Mouse (Mus musculus) kidney, embryonic 14.5 days (tissue): ENCODE measurements around the gene Macrod2. TPM values are rescaled to one million over a fixed set of nuclear protein-coding genes. Genes with fewer than 3 reads are reported as not detected.
A peak's percentile ranks its signal among the peaks of the same experiment; 100 is the strongest.

Experiments used
- ATAC-seq: fragments of 200-750 bp; cut with Nextera tagmentation; 2 replicates; pipeline ENCODE4 v1.8.0; 2017; ENCODE audit warnings: moderate number of reproducible peaks, mild to moderate bottlenecking, moderate TSS enrichment, moderate library complexity; ENCODE audit not compliant: low FRiP score, low TSS enrichment
- H3K27ac ChIP-seq: fragments of 300-500 bp; sonication (generic); 2 replicates; pipeline ENCODE4 v1.5.1; 2014; ENCODE audit warnings: low read depth, mild to moderate bottlenecking, low read length, moderate library complexity, mixed read lengths
- H3K27me3 ChIP-seq: fragments of 300-500 bp; sonication (generic); 2 replicates; pipeline ENCODE4 v1.6.1; 2014; ENCODE audit warnings: mild to moderate bottlenecking, low read length; ENCODE audit not compliant: control insufficient read depth, insufficient read depth
- H3K36me3 ChIP-seq: fragments of 300-500 bp; sonication (generic); 2 replicates; pipeline ENCODE4 v1.6.1; 2014; ENCODE audit warnings: low read length, mixed read lengths; ENCODE audit not compliant: control insufficient read depth, insufficient read depth
- H3K4me1 ChIP-seq: fragments of 300-500 bp; sonication (generic); 2 replicates; pipeline ENCODE4 v1.6.1; 2014; ENCODE audit warnings: low read length, mixed read lengths; ENCODE audit not compliant: control insufficient read depth, insufficient read depth
- H3K4me2 ChIP-seq: fragments of 300-500 bp; sonication (generic); replicated peaks from 2 replicates; pipeline ENCODE4 v1.6.1; 2014; ENCODE audit warnings: low read depth, mild to moderate bottlenecking, low read length
- H3K4me3 ChIP-seq: fragments of 300-500 bp; sonication (generic); 2 replicates; pipeline ENCODE4 v1.5.1; 2014; ENCODE audit warnings: mild to moderate bottlenecking, low read length
- H3K9ac ChIP-seq: fragments of 300-500 bp; sonication (generic); 2 replicates; pipeline ENCODE4 v1.6.1; 2014; ENCODE audit warnings: low read depth, mild to moderate bottlenecking, low read length, moderate library complexity
- H3K9me3 ChIP-seq: fragments of 300-500 bp; sonication (generic); 2 replicates; pipeline ENCODE4 v1.6.1; 2016; ENCODE audit warnings: low read length; ENCODE audit not compliant: control insufficient read depth
- WGBS: fragments of 180-500 bp; shearing (Covaris S2); extraction: QIAGEN DNeasy Blood & Tissue Kit; methylation state at CpG from one replicate; pipeline ENCODE4 v1.1.7; 2014; 5-methylcytosine and 5-hydroxymethylcytosine counted together
- polyA plus RNA-seq: library from polyadenylated mRNA; unstranded; fragments of >200 nt; fragmentation: Nextera tagmentation; extraction: Ambion mirVana; gene quantifications from 2 replicates; pipeline ENCODE4 v1.2.1, GENCODE M21; 2014

Gene Macrod2
- polyA plus RNA-seq, 1 experiment from 2014 or later: 22.2 TPM

DNA sequence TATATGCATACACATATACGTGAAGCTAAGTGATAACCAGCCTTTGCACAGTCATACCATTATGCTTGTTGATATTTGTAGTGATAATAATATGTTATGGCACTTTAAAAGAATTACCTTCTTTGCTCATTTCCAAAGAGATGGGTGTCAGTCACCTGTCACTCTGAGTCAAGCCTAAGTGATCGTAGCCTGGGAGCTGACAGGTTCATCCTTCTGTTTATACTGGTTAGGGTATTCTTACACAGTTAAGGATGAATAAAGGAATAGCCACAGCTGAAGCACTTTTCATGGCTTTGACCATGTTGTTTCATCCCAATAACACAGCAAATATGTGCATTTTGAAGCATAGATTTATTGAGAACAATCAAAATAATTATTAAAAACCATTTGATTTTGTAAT is 274.7 kb downstream of the Macrod2 start:
- Histone ChIP-seq H3K9me3 (no peaks in the 10 kb centered on the region), H3K27me3 (no peaks in the 10 kb centered on the region), H3K4me2 (peak overlapping the region; percentile 62), H3K9ac (peak overlapping the region; percentile 40; the same call in 1 of the 2 replicates), H3K4me3 (peak overlapping the region; percentile 65), H3K27ac (no peak overlapping the region), H3K36me3 (no peaks in the 10 kb centered on the region), H3K4me1 (peaks cover 11% of the 10 kb centered on the region; the same call in 1 of the 2 replicates)
- 47% methylated on average over 2 of the region's 2 CpGs for WGBS
- no peak for ATAC-seq

DNA sequence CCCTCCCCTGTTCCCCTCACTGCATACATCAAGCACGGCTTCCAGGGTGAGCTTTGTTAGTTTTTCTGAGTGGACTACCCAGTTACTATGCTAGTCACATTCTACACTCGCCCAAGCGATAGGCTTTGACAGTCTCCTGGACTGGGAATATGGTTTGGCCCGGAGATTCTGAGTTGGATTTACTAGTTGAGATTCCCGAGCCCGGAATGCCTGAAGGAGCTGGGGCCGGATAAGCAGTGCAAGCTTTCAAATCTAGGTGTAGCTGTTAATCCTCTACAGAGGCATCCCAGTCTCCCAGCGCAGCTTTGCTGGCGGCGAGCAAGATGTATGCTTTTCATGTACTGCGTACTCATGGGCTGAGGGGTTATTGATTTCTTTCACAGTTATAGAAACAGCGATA is 275.3 kb downstream of the Macrod2 start:
- Histone ChIP-seq H3K27me3 (no peaks in the 10 kb centered on the region), H3K36me3 (no peaks in the 10 kb centered on the region), H3K4me2 (peak overlapping the region; percentile 62), H3K4me3 (peak overlapping the region; percentile 65), H3K4me1 (peaks cover 11% of the 10 kb centered on the region; the same call in 1 of the 2 replicates), H3K27ac (peak overlapping the region; percentile 33; the same call in 1 of the 2 replicates), H3K9ac (peak overlapping the region; percentile 70), H3K9me3 (no peaks in the 10 kb centered on the region)
- peak; percentile 40; the same call in 1 of the 2 replicates for ATAC-seq
- under 1% methylated on average over 12 of the region's 12 CpGs for WGBS

DNA sequence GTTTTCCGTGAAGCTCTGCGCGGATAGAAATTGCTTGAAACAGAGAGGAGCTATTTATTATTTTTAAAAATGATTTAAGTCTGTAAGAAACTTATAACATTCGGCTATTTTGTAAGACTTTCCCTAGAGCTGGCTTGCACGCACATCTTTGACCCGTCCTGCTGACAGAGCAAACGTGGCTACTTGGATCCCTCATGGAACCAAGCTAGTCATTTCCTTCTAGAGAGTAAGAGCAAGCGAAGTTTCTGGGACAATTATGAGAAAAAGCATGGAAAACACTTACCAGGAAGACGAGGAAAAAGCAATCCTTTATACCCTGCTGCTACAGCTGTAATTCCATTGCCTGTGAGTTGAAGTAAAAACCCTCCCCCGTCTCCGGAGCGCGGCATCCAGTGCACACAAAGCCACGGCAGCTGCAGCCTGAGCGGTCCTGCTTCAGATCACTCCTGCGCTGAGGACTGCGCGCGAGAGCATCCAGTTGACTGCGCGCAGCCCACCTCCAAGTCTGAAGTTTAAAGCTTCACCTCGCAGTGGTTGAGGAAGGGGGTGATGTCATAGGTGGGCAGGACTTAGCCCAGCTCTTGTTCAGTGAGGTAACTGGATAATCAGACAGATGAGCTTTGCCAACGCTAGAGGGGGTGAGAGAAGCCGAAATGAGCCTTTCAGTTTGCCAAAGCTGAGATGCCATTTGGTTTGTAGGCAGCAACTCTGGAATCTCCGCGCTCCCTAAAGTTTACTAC is 276.0 kb downstream of the Macrod2 start, which contains the start of gene Flrt3:
Gene Flrt3 (minus strand): TSS at position 507 of the 740 bp plus-strand sequence.
- Histone ChIP-seq H3K4me3 (peak within 1 kb of the TSS; percentile 65), H3K4me2 (peak within 1 kb of the TSS; percentile 62), H3K4me1 (peaks cover 11% of the 10 kb centered on the region; the same call in 1 of the 2 replicates), H3K36me3 (no peaks in the 10 kb centered on the region), H3K9ac (peak within 1 kb of the TSS; percentile 70), H3K27me3 (no peaks in the 10 kb centered on the region), H3K27ac (peak within 1 kb of the TSS; percentile 33), H3K9me3 (no peaks in the 10 kb centered on the region)
- ATAC-seq: peak; percentile 99
- WGBS: under 1% methylated on average over 26 of the region's 26 CpGs

GRCm38 (mm10) chr2:140673466-140673865 is 278.4 kb downstream of the Macrod2 start:
- H3K4me2 ChIP-seq: no peak overlapping the region
- H3K4me1 ChIP-seq: 0 out of 2 replicates have a peak, but pooled peaks cover 1% of the 10 kb centered on the region
- H3K9me3 ChIP-seq: no peaks in the 10 kb centered on the region
- H3K9ac ChIP-seq: no peak overlapping the region
- ATAC-seq: no peak
- WGBS: 89% methylated on average over 5 of the region's 5 CpGs
- no peak overlapping the region for H3K27ac ChIP-seq
- no peaks in the 10 kb centered on the region for H3K36me3 ChIP-seq
- H3K27me3 ChIP-seq: no peaks in the 10 kb centered on the region
- no peak overlapping the region for H3K4me3 ChIP-seq

- Histone ChIP-seq H3K4me2 (no peak overlapping the region), H3K27ac (no peak overlapping the region), H3K9me3 (no peaks in the 10 kb centered on the region), H3K4me3 (no peak overlapping the region), H3K27me3 (no peaks in the 10 kb centered on the region), H3K9ac (no peak overlapping the region), H3K4me1 (no peaks in the 10 kb centered on the region), H3K36me3 (no peaks in the 10 kb centered on the region)
- ATAC-seq: no peak
- WGBS: 42% methylated on average over 3 of the region's 3 CpGs
Measured at GRCm38 (mm10) chr2:140676728-140677127, 281.6 kb downstream of the Macrod2 start.

DNA sequence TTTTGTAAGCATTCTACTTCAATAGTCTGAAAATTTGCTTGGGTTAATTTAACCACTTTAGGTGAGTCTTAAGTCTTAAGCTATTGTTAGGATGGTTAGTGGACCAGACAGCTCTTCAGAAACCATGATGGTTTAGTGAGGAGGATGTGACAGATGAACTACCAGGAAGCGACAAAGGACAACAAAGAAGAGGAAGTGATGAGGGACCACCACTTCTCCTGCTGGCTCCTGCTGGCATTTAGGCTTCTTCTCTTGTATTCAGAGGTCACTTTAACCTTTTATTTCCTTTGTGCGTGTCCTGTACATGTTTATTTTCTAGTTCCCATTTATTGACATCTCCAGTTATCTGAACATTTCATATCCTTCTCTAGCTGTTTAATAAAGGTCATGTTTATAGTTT is 295.8 kb downstream of the Macrod2 start:
- no peaks in the 10 kb centered on the region for H3K27me3 ChIP-seq
- no peaks in the 10 kb centered on the region for H3K4me1 ChIP-seq
- no peak overlapping the region for H3K27ac ChIP-seq
- no peak overlapping the region for H3K4me3 ChIP-seq
- H3K4me2 ChIP-seq: no peak overlapping the region
- no peaks in the 10 kb centered on the region for H3K9me3 ChIP-seq
- H3K9ac ChIP-seq: no peak overlapping the region
- H3K36me3 ChIP-seq: no peaks in the 10 kb centered on the region
- 87% methylated on average over 2 of the region's 2 CpGs for WGBS
- ATAC-seq: no peak

DNA sequence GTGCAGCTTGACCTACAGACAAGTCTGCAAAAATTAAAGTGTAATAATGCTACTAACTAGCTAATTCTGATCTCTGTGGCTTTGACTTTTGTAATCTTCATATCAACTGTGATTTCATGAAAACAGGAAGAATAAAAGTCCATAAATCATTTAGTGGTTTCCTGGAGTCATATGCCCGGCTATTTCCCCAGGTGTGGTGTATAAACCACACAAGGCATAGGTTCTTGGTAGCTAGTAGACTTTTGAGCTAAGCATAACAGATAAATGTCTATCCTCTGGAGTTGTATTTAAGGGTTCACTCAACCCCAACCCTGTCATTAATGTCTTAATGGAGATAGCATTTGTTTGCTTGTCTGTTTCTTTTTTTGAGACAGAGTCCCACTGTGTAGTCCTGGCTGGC is 296.3 kb downstream of the Macrod2 start:
- no peaks in the 10 kb centered on the region for H3K9me3 ChIP-seq

GRCm38 (mm10) chr2:140692461-140692860 is 297.4 kb downstream of the Macrod2 start:
- Histone ChIP-seq H3K27ac (no peak overlapping the region), H3K4me1 (no peaks in the 10 kb centered on the region), H3K36me3 (no peaks in the 10 kb centered on the region), H3K27me3 (no peaks in the 10 kb centered on the region), H3K4me2 (no peak overlapping the region), H3K9ac (no peak overlapping the region), H3K9me3 (no peaks in the 10 kb centered on the region), H3K4me3 (no peak overlapping the region)
- ATAC-seq: no peak
- WGBS: 24% methylated on average over 4 of the region's 4 CpGs

More for the DNA sequence above, 296.3 kb downstream of the Macrod2 start:
- Histone ChIP-seq H3K9ac (no peak overlapping the region), H3K4me3 (no peak overlapping the region), H3K4me2 (no peak overlapping the region), H3K36me3 (no peaks in the 10 kb centered on the region), H3K4me1 (no peaks in the 10 kb centered on the region), H3K27me3 (no peaks in the 10 kb centered on the region), H3K27ac (no peak overlapping the region)
- 76% methylated on average over 1 of the region's 1 CpGs for WGBS
- no peak for ATAC-seq

- no peak overlapping the region for H3K27ac ChIP-seq
- 88% methylated on average over 5 of the region's 5 CpGs for WGBS
- no peak overlapping the region for H3K4me3 ChIP-seq
- no peaks in the 10 kb centered on the region for H3K27me3 ChIP-seq
- no peak for ATAC-seq
- H3K4me2 ChIP-seq: no peak overlapping the region
- no peaks in the 10 kb centered on the region for H3K36me3 ChIP-seq
- H3K9me3 ChIP-seq: no peaks in the 10 kb centered on the region
- no peak overlapping the region for H3K9ac ChIP-seq
- no peaks in the 10 kb centered on the region for H3K4me1 ChIP-seq
Measured at GRCm38 (mm10) chr2:140693845-140694244, 298.7 kb downstream of the Macrod2 start.
